Mouse (Mus musculus) urinary bladder, postnatal 14 days (tissue): ENCODE measurements around the gene Rbpj.
A peak's percentile ranks its signal among the peaks of the same experiment; 100 is the strongest.

ENCODE experiments used
- DNase-seq: peaks from one replicate; pipeline ENCODE4 v3.0.0; 2021; ENCODE audit warnings: low spot score

The Rbpj gene

DNA sequence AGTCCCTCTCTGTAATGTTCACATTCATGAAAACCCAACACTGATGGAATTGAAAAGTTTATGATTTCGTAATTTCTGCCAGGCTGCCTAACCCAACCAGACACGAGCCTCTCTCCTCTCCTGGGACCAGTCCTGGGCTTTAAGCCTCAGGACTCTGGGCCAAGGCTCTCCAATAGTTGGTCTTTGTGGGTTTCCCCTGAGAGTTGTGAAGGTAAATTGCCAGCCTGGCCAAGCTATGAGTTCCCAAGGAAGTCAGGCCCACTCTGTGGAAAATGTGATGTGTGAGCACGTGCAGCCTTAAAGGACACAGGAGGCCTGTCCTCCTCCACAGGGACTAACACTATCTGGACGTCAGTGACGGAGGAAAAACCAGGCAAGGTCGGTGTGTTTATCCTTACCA is 85.4 kb downstream of the Rbpj start:
- no peak for DNase-seq

DNA sequence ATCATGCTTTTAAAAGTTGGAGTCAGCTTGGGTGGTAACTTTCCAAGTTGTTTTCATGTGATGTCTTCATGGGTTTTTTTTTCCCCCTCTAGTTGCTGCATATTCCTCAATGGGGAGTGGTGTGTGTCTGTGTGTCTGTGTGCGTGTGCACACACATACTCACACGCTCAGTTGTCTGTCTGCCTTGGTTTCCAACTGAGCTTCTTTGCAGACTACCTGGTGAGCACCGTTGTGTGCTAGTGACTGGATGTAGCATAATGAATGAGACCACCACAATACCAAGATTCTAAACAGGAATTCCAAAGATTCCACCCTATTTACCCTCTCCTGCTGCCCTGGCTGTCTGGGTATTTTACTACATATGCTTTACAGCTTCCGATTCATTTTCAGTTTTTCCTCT is 86.0 kb downstream of the Rbpj start:
- no peak for DNase-seq

DNA sequence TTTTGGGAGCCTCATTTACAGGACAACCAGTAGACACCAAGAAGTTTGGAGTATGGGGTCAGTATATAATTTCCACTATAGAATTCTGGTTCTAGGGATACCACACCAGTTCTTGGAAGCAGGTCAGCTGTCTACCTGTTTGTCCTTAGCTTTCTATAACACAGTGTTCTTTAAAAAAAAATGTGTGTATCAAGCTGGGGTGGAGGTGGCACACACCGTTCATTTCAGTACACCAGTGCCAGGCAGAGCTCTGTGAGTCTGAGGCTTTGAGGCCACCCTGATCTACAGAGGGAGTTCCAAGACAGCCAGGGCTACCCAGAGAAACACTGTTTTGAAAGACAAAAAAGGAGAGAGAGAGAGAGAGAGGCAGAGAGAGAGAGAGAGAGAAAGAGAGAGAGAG is 87.3 kb downstream of the Rbpj start:
- no peak for DNase-seq

DNA sequence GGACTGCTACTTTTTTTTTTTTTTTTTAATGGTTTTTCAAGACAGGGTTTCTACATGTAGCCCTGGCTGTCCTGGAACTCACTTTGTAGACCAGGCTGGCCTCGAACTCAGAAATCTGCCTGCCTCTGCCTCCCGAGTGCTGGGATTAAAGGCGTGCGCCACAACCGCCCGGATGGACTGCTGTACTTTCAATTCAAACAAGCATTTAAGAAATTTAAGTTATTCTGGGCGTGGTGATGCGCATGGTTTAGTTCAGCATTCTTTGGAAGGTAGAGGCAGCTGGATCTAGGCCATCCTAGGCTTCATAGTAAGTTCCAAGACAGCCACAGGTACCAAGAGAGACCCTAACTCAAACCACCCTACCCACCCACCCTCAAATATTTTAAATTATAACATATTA is 88.2 kb downstream of the Rbpj start:
- no peak for DNase-seq

DNA sequence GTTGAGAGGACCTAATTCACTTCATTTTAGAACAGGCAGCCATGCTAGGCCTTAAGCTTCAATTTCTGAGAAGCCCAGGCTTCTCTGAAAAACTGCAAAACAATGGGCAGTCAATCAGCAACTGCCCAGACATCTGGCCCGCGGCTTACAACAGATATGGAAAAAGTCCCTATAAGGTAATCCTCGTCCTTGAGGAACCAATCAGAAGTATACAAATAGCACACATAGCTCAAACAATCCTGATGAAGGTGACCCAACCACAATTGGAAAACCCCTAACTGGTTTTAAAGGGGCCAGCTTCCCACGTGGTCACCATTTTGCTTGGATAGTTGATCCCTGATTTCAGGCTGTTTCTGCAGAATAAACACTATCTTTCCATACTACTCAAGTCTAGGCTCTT is 89.0 kb downstream of the Rbpj start:
- no peak for DNase-seq

DNA sequence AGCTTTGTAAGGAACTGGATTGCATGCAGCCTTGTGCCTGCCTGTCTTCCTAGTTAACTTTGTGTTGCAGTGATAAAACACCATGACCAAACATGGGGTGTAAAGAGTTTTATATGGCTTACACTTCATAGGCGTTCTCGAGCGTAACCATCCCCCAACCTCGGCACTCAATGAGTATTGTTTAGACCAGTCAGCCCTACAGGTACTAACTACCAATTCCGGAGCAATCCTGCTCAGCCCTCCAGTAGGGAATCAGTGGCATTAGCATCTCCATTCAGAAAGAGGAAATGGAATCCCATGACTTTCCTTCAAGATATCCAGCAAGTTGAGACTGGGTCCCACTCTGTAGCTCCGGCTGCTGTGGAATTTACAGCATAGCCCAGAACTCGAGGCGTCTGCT is 89.5 kb downstream of the Rbpj start:
- no peak for DNase-seq

DNA sequence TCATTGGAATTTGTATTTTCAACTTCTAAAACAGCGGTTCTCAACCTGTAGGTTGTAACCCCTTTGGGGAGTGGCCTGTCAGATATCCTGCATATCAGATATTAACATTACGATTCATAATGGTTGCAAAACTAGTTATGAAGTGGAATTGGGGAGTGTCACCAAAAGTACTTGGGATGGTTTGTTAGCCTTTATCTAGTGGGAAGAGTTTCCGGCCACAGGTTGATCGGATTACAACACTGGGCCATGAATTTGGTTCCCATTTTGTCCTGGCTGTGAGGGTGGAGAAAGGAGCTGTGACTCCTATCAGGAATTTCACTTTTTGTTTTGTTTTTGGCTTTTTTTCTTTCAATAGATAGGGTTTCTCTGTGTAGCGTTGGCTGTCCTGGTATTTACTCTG is 90.0 kb downstream of the Rbpj start:
- no peak for DNase-seq

DNA sequence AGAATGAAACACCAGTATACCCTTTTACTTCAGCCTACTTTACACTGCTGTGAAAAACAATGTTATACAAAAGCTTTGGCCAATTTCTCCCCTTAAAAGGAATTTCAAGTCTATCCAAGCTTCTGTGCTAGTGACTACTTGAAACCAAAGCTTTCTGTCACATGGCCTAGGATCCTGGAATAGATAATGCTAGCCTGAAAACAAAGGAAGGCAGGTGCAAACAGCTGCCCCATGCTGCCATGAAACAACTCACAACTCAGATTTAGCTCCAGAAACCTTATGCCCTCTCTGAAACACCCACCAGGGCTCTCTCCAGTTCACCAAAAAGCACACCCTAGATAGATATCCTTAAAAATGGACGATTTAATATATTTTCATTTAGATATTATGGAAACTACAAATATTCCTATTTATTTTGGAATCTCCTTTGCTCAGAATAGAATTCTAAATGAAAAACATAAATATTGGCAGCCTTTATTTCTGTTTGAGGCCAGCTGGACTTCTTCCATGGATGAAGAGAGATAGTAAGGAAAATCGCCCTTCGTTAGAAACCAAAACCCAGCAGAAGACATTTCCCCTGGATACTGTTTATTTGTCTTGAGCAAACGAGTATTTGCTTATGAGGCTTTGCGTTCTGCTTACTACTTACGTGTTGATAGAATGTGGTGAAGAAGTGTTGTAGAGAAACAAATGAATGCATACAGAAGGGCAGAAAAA is 91.8 kb downstream of the Rbpj start:
- DNase-seq, result no peak

DNA sequence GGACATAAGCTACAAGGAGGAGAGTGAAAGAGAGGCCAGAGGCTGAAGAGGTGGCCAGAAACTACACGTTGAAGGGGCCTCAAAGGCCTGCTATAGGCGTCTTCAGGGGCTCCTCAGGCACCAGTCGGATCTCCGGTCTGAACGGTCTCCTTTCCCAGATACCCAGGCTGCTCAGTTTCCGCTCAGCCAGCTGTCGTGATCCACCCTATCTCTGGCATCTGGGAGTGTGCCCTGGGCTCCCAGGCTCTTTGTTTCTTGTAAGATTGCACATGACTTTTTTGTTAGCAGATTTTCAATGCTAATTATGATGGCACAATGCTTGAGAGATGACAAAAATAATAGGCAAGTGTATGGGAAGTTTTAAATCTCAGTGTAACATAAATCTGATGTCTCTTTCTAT is 95.2 kb downstream of the Rbpj start:
- DNase-seq, result no peak

DNA sequence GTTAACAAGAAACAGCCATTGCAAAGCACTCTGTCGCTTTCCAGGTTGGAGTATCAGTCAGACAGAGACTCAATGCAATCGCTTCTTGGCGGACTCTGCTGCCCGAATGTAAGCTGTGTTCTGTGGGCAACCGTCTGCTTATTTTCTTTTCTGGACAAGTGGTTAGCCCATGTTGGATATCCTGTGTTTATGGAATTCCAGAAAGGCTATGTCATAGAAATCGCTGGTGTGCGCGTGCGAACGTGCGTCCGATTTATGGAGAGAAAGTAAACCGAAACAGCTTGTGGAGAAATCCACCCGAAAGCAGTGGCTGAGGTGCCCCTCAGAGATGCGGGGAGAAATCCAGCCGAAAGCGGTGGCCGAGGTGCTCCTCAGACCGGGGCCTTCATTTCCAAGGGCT is 98.4 kb downstream of the Rbpj start:
- DNase-seq, result no peak

DNA sequence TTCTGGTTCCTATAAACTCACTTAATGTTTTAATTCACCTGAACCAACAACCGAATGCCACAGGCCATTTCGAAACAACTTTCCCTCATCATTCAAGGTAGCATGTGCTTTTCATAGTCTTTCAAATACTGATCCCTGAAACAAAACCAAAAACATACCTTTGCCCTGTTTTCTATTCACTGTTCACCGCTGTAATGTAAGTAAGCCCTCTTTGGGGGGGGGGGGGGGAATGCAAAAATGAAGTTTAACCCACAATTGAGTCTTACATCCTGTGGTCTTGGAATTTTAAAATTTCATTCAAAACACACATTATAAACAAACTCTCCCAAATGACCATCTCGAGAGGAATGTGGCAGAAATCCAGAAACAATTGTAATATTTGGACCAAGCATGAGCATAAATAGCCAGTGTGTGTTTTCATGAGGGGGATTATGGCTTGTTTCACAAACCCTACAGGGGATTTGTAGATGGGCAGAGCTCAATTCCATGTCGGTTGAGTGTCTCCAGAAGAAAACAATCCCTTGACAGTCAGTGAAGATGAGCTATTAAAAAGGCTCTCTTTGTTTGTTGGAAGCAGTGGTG is 99.4 kb downstream of the Rbpj start:
- DNase-seq, result no peak

DNA sequence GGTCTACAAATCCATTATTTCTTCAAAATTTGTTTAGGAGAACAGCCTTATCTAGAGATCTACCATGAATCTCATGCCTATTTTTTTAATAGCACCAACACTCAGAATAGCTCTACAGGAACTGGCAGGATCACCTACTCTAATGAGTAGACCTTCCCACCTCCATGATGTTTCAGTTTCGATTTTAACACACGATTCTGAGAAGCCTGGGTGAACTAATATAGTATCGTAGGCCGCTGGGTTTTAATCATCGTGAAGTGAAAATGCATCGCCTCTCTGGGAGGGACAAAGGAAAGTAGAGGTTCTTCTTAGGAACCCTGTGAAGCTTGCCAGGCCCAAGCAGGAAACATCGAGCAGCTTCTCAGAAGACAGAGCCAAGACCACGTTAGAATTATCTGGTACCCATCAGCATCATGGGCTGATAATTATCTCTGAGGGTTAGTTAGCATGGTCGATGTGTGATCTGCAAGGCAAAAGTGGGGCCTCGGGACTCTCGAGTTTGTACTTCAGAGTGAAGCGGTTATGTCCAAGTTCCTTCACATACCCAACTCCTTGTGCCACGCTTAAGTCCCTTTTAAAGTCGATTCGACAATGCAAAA is 100.6 kb downstream of the Rbpj start:
- no peak for DNase-seq

DNA sequence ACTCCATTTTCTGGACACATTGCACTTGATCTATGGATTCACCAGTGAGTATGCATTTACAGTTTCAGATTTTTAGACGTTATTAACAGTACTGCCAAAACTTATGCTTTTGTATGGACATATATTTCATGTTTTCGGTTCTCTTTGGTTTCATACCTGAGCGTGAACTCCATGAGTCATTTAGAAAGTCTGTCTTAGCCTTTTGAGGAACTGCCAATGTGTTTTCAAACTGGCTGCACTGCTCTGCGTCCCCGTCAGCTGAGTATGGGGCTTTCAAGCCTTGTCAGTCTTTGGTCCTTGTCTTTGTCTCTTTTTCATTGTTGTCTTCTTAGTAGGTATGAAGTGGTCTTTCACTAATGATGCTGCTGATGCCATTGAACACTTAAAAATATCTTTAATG is 106.5 kb downstream of the Rbpj start:
- DNase-seq, result no peak

DNA sequence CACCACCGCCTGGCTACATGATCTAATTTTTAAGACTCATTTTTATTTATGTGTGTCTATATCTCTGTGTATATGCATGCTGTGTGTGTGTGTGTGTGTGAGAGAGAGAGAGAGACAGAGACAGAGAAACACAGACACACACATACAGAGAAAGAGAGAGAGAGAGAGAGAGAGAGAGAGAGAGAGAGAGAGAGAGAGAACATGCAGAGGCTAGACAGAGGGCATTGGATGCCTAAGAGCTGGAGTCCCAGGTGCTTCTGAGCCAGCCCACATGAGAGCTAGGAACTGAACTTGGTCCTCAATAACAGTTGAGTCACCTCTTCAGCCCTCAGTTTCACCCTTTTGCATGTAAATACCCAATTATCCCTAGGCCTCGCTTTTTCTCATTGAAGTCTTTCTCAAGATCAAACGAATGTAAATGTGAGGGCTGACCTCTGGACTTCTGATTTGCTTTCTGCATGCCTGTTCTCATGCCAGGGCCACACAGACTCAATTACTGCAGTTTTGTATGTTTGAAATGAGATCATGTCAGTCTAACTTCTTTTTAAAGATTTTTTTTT is 109.0 kb downstream of the Rbpj start:
- no peak for DNase-seq

DNA sequence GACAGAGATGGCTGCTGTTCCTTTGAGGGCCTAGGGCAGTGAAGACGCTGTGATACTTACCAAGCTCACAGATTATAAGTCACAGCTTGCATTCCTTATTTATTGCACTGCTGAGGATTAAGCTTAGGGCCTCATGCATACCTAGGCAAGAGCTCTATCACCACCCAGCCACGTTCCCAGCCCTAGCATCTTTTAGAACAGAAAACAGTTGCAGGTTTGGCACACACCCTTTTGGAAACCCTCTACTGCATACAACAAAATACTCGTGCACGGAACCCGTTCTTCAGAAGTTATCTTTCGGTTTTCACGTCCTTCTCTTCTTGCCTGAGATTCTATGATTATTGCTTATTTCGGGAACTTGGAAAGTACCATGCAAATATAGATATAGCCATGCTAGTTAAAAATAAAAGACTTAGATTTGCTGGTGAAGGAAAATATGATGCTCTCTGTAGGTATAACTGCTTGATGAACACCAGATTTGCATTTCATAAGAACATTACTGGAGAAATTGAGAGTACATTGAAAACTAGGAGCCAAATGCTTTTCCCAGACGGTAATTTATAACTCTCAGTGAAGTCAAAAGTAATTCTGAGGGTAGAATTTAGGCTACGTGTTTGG is 111.4 kb downstream of the Rbpj start:
- no peak for DNase-seq

DNA sequence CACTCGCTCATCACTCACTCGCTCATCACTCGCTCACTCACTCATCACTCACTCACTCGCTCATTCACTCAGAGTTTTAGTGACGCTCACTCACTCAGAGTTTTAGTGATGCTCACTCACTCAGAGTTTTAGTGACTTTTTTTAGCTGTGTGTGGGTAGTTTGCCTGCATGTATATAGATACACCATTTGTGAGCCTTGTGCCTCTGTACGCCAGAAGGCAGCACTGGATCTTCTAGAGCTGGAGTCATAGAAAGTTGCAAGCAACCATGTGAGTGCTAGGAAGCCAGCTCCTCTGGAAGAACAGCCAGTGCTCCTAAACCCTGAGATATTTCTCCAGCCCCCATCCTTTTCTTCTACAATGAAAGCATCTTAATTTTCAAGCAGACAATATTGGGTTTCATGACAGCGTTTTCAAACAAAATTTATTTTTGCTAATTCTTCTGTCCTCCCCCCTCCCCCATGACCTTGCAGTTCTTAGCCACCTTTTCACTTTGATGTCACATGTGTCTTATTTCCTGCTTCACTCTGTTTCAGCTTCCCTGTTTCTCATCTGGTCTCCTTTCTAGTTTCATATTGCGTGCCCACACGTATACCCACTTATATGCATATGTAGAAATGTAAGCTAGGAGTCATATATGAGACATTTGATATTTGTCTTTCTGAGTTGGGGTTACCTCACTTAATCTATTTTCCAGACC is 118.3 kb downstream of the Rbpj start:
- DNase-seq, result no peak

DNA sequence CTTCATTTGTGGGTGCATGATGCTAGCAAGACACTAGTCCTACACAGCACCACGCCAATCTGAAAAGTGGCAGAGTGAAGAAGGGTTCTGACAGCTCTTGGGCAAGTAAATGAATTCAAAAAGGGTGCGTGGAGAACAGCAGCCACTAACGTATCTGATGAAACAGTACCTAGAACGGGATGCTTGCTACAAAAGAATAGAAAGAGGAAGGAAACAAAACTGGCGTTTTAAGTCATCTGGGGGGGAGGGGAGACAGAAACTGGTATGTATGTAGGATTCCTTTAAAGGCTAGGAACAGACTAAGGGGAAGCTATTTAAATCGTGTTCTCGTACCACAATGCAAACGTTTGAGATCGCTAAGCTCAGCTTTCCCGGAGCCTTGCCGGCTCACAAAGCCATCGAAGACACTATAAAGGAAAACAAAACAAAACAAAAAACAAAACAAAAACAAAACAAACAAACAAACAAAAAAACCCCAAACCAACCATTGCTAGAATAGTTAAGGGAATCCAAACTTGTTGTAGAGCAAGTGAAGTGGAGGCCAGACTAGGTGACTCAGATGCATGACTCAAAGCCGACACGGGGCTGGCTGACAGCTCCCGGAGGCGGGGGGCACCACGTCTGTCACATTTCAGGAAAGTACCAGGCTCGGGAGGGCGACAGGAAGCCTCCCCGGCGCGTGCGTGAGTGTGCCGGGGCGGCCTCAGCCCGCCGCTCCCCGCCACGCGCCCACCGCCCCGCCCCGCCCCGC is 122.6 kb downstream of the Rbpj start:
- no peak for DNase-seq

DNA sequence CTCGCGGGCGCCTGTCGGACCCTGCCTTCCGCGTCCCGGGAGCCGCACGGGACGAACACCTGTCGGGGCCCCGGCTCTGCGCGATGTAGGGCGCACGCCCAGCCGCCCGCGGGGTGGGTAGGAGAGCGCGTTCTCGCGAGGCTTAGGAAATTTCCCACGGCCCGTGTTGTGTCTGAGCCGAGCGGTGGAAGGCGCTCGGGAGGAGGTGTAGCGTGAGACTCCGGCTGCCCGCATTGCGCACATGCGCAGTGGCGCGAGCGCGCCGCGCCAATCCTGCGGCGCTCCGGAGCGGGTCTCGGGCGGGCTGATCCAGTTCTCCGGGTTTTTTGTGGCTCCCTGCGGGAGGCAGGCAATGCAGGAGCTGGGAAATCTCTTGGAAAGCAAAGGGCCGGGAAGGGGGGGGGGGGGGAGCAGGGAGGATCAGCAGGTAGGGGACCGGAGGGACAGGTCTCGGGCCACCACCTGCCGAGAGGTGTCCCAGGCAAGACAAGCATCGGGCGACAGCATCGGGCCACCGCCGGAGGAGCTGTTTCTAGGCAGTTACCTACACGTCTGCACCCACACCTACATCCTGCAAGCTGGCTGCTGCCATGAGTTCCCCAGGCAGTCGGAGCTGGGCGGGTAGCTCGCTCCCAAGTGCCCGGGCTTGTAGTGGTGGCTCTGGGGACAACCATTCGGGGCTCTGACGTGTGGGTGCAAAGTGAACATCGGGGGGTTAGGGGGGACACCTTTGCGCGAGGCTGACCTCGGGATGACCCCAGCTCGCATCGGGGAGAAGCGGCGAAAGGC is 123.4 kb downstream of the Rbpj start:
- peak; percentile 97 for DNase-seq

DNA sequence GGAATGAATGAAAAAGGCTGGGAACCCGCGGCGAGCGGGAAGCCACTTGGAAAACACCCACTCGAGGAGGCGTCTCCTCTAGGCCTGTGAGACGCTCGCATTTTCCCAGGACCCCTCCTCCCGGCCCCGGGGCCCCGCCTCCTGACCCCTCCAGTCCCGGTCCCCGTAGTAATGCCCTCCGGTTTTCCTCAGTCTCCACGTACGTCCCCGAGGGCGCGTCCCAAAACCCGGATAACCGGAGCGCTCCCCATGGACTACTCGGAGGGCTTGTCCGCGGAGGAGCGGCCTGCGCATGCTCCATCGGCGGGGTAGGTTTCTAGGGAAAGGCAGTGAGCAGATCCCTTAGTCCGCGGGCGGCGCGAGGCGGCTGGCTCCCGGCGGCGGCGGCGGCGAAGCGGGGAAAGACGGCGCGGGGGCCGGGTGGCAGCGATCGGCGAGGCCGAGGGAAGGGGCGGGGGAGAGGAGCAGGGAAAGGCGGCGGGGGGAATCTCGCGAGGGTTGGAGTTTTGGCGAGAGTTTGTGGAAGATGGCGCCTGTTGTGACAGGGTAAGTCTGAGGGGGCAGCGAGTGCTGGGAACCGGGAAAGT is 124.3 kb downstream of the Rbpj start:
- DNase-seq, result peak; percentile 99

DNA sequence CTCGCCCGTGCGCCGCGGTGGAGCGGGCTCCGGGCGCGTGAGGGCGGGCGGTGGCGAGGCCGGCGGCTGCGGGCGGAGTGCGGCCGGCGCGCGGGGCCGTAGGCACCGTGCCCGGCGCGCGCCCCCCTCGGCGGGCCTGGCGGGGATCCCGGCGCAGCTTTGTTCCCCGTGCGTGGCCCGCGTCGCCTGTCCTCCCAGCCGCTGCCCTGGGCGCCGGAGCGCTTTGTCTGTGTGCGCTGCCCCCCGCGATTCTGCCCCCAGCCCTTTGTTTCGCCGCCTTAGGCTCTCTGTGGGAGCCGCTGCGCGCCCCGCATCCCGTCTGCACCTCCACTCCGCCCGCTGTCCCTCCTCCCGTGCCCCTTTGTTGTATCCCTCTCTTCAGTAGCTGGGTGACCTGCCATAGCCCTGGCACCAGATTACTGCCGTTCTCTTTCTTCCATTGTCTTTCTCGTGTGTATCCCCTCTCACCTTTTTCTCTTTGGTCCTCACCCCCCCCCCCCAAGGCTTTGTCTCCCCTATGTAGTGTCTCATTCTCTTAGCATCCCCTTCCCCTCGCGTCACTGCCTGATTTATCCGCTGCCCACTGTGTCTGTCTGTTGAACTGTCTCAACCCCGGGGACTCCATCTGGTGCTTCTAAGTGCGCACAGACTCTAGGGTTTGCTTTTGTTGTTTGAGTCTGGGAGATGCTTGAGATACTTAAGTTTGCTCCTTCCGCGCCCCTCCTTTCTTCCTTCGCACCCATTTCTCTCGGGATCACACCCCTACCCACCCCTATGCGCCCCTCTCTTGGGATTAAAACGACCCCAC is 125.1 kb downstream of the Rbpj start:
- peak; percentile 9 for DNase-seq
